Mouse (Mus musculus) megakaryocyte, adult 5-6 weeks (primary cell): Measurements from ENCODE around the gene Umps. TPM values are rescaled to one million over a fixed set of nuclear protein-coding genes. Genes with fewer than 3 reads are reported as not detected.
A peak's percentile ranks its signal among the peaks of the same experiment; 100 is the strongest.

Source experiments
- ATAC-seq: 2 replicates; pipeline ENCODE4 v1.8.0; 2016; ENCODE audit warnings: mild to moderate bottlenecking, inconsistent platforms; ENCODE audit not compliant: poor library complexity, severe bottlenecking
- total RNA-seq, 2 experiments: library from RNA; stranded (forward) in 1 of 2; stranded (reverse) in 1 of 2; fragments of 153-499, 151-499 nt in 1 of 2; fragments of 221-1000, 200-1000 nt in 1 of 2; gene quantifications; 2 replicates each; pipeline versions ENCODE4 v1.2.3 to v1.2.4; 2015 to 2017

Gene Umps
- total RNA-seq, 2 experiments from 2014 or later = 23.1 to 35.9 TPM

GRCm38 (mm10) chr16:33963509-33963908, 3.3 kb downstream of the Umps start:
- no peak for ATAC-seq

GRCm38 (mm10) chr16:33954793-33955192, 12.0 kb downstream of the Umps start:
- peak; percentile 69 for ATAC-seq

GRCm38 (mm10) chr16:33953008-33953407, 13.8 kb downstream of the Umps start:
- ATAC-seq = no peak

- ATAC-seq = peak; percentile 87
Measured at GRCm38 (mm10) chr16:33950830-33951229, 16.0 kb downstream of the Umps start.

GRCm38 (mm10) chr16:33950386-33950785, 16.5 kb downstream of the Umps start:
- ATAC-seq = no peak

GRCm38 (mm10) chr16:33947664-33948571, 18.9 kb downstream of the Umps start:
- no peak for ATAC-seq

- no peak for ATAC-seq
Measured at GRCm38 (mm10) chr16:33946021-33946420, 20.8 kb downstream of the Umps start.

GRCm38 (mm10) chr16:33944772-33945171, 22.1 kb downstream of the Umps start:
- no peak for ATAC-seq

GRCm38 (mm10) chr16:33944126-33944525, 22.7 kb downstream of the Umps start:
- no peak for ATAC-seq

GRCm38 (mm10) chr16:33943388-33943787, 23.4 kb downstream of the Umps start:
- no peak for ATAC-seq

- no peak for ATAC-seq
Measured at GRCm38 (mm10) chr16:33942341-33942740, 24.5 kb downstream of the Umps start.

- no peak for ATAC-seq
Measured at GRCm38 (mm10) chr16:33941271-33941781, 25.5 kb downstream of the Umps start.

GRCm38 (mm10) chr16:33940095-33940494, 26.7 kb downstream of the Umps start:
- no peak for ATAC-seq

GRCm38 (mm10) chr16:33939636-33940035, 27.2 kb downstream of the Umps start:
- no peak for ATAC-seq

GRCm38 (mm10) chr16:33939133-33939531, 27.7 kb downstream of the Umps start:
- ATAC-seq = no peak

- ATAC-seq = no peak
Measured at GRCm38 (mm10) chr16:33938311-33939132, 28.3 kb downstream of the Umps start.

GRCm38 (mm10) chr16:33937567-33937966, 29.3 kb downstream of the Umps start:
- peak; percentile 23; the same call in 1 of the 2 replicates for ATAC-seq

GRCm38 (mm10) chr16:33936885-33937284, 30.0 kb downstream of the Umps start:
- peak; percentile 49 for ATAC-seq

GRCm38 (mm10) chr16:33935407-33935785, 31.4 kb downstream of the Umps start:
- no peak for ATAC-seq

- ATAC-seq = no peak
Measured at GRCm38 (mm10) chr16:33934701-33935406, 32.0 kb downstream of the Umps start.

GRCm38 (mm10) chr16:33933411-33933810, 33.4 kb downstream of the Umps start:
- no peak for ATAC-seq
